Mouse (Mus musculus) 416B (cell line): Measurements from ENCODE around the gene Otud1.

ENCODE experiments used
- DNase-seq: peaks from one replicate; pipeline ENCODE4 v3.0.0; 2011; ENCODE audit warnings: low read depth

The Otud1 gene

GRCm38 (mm10) chr2:19670851-19671688 lies 13.5 kb downstream of the Otud1 start:
- DNase-seq = no peak

DNA sequence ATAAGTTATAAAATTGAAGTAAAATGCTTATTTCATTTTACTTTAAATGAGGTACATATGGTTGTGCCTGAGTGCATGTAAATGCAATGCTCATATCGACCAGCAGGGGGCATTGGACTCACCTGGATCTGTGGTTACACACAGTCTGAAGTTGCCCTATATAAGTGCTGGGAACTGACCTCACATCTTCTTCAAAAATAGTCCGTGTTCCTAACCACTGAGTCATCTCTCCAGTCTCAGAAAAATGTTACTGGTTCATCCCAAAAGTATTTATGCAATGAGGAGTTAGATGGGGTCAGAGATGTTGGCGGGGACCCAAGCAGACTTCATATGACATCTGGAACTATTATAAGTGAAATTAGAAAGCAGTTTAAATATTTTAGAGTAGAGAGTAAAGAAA lies 25.4 kb downstream of the Otud1 start:
- peak; percentile 17 for DNase-seq

DNA sequence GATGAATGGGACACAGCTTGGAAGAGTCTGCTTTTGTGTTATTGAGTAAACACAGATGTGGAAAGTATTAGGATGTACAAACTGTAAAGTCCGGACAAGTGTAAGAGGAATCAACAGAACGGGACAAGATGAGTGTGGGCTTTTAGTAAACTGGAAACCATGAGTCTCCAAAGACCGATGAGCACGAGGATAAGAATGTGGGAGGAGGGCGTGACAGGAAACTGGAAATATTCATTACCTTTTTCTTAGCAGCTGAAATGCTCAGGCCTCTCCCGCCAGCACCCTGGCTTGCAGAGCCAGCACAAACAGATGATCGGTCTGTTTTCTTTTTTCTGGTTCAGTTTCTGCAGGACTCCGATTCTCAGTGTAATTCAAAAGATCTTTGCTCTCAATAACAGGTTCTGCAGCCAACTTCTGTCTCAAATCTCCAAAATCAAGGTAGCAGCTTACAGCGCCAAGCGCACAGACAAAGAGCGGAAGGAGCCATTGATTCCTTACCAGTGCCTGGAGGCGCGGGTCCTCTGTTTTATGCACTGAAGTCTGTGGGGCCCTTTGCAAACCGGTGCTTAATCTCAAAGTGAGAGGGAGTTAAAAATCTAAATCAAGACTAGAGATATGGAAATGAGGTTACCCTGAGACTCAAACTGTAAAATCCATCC lies 28.1 kb downstream of the Otud1 start:
- DNase-seq = no peak

GRCm38 (mm10) chr2:19690094-19690493 lies 32.5 kb downstream of the Otud1 start:
- DNase-seq = no peak

- DNase-seq = no peak
Measured at GRCm38 (mm10) chr2:19699573-19700295, 42.2 kb downstream of the Otud1 start.

GRCm38 (mm10) chr2:19701386-19701785 lies 43.8 kb downstream of the Otud1 start:
- DNase-seq = no peak

- DNase-seq = peak; percentile 34
Measured at GRCm38 (mm10) chr2:19703020-19703613, 45.6 kb downstream of the Otud1 start.

- DNase-seq = no peak
Measured at GRCm38 (mm10) chr2:19703670-19704069, 46.1 kb downstream of the Otud1 start.

DNA sequence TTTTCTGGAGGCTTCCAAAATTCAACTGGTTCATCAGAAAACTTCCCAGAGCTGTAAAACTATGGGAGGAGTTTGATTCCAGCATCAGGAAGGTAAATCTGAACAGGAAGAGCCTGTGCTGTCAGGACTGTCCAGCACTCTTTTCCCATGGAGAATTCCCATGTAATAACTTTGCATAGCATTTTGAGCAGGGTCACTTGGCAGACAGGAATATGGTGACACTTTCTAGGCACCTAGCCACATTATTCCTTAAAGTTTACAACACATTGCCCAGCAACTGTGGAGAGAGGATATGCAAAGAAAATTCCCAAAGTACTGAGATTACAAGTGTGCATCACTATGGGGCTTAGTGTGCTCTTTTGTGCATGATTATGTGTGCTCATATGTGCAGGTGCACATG lies 46.7 kb downstream of the Otud1 start:
- no peak for DNase-seq

GRCm38 (mm10) chr2:19706886-19707285 lies 49.3 kb downstream of the Otud1 start:
- DNase-seq = no peak
